Mouse (Mus musculus): ENCODE data around the gene Cntn1. TPM values are rescaled to one million over a fixed set of nuclear protein-coding genes. Genes with fewer than 3 reads are reported as not detected.
A peak's percentile ranks its signal among the peaks of the same experiment; 100 is the strongest.

Gene Cntn1
- polyA plus RNA-seq, 1 experiment = 0.12 TPM

GRCm38 (mm10) chr15:92264980-92265707 lies 214.2 kb downstream of the Cntn1 start:
- H3K27me3 ChIP-seq (ENCODE audit: control insufficient read depth, insufficient read depth, low read length) = no peaks in the 10 kb centered on the region
- DNase-seq (ENCODE audit: low read depth in 1 of 2, low spot score in 2 of 2) = peak; percentile 10 to 15
- H3K4me1 ChIP-seq (ENCODE audit: control insufficient read depth, insufficient read depth, insufficient read length) = no peaks in the 10 kb centered on the region
- TF ChIP-seq POLR2A (IDR thresholded peaks at IDR 0.05; ENCODE audit: low read depth, low read length) = no peak
- TF ChIP-seq CTCF (IDR thresholded peaks at IDR 0.05; ENCODE audit: extremely low read depth, insufficient read depth, insufficient read length, insufficient replicate concordance) = no peak
- H3K4me3 ChIP-seq (ENCODE audit: extremely low read depth, insufficient read depth, insufficient read length) = no peak overlapping the region
- H3K36me3 ChIP-seq (ENCODE audit: control insufficient read depth, insufficient read depth, low read length) = no peaks in the 10 kb centered on the region
- 24% methylated on average over 7 of the region's 7 CpGs for WGBS
- no peak overlapping the region for H3K27ac ChIP-seq (ENCODE audit: insufficient read depth, low read length)

DNA sequence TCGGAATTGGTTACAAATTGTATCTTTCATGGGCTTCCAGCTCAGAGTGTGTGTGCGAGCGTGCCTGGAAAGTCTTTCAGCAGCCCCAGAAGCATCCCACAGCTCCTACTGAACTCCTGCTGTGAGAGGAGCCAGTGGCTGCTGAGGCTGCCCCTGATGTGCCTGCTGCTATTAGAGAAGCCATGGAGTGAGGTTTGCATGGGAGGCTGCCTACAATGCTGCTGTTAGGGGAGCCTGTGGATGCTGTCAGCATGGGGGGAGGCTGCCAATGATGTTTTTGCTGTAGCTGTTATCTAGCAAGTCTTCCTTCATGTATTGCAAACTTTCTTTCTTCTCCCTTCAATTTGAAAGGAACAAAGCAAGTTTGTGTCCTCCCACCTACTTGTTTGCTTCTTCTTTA lies 217.4 kb downstream of the Cntn1 start:
- Histone ChIP-seq H3K4me1 (ENCODE audit: control insufficient read depth, insufficient read depth, insufficient read length) (no peaks in the 10 kb centered on the region), H3K27me3 (ENCODE audit: control insufficient read depth, insufficient read depth, low read length) (no peaks in the 10 kb centered on the region), H3K27ac (ENCODE audit: insufficient read depth, low read length) (no peak overlapping the region), H3K36me3 (ENCODE audit: control insufficient read depth, insufficient read depth, low read length) (no peaks in the 10 kb centered on the region), H3K4me3 (ENCODE audit: extremely low read depth, insufficient read depth, insufficient read length) (no peak overlapping the region)
- TF ChIP-seq CTCF (IDR thresholded peaks at IDR 0.05; ENCODE audit: extremely low read depth, insufficient read depth, insufficient read length, insufficient replicate concordance) (no peak), POLR2A (IDR thresholded peaks at IDR 0.05; ENCODE audit: low read depth, low read length) (no peak)
- 83% methylated on average over 3 of the region's 3 CpGs for WGBS
- no peak for DNase-seq (ENCODE audit: low read depth in 1 of 2, low spot score in 2 of 2)

- H3K27me3 ChIP-seq (ENCODE audit: control insufficient read depth, insufficient read depth, low read length) = no peaks in the 10 kb centered on the region
- no peaks in the 10 kb centered on the region for H3K36me3 ChIP-seq (ENCODE audit: control insufficient read depth, insufficient read depth, low read length)
- 89% methylated on average over 18 of the region's 18 CpGs for WGBS
- DNase-seq (ENCODE audit: low read depth in 1 of 2, low spot score in 2 of 2) = no peak
- TF ChIP-seq CTCF (IDR thresholded peaks at IDR 0.05; ENCODE audit: extremely low read depth, insufficient read depth, insufficient read length, insufficient replicate concordance) (no peak), POLR2A (IDR thresholded peaks at IDR 0.05; ENCODE audit: low read depth, low read length) (no peak)
- no peaks in the 10 kb centered on the region for H3K4me1 ChIP-seq (ENCODE audit: control insufficient read depth, insufficient read depth, insufficient read length)
- H3K4me3 ChIP-seq (ENCODE audit: extremely low read depth, insufficient read depth, insufficient read length) = no peak overlapping the region
- H3K27ac ChIP-seq (ENCODE audit: insufficient read depth, low read length) = no peak overlapping the region
Observed at GRCm38 (mm10) chr15:92268741-92269322, 217.9 kb downstream of the Cntn1 start.

GRCm38 (mm10) chr15:92271801-92272365 lies 220.9 kb downstream of the Cntn1 start:
- H3K4me1 ChIP-seq (ENCODE audit: control insufficient read depth, insufficient read depth, insufficient read length) = no peaks in the 10 kb centered on the region
- H3K27ac ChIP-seq (ENCODE audit: insufficient read depth, low read length) = no peak overlapping the region
- WGBS = 87% methylated on average over 6 of the region's 6 CpGs
- no peak for DNase-seq (ENCODE audit: low read depth in 1 of 2, low spot score in 2 of 2)
- no peaks in the 10 kb centered on the region for H3K27me3 ChIP-seq (ENCODE audit: control insufficient read depth, insufficient read depth, low read length)
- no peaks in the 10 kb centered on the region for H3K36me3 ChIP-seq (ENCODE audit: control insufficient read depth, insufficient read depth, low read length)
- no peak for TF ChIP-seq POLR2A (IDR thresholded peaks at IDR 0.05; ENCODE audit: low read depth, low read length)
- no peak overlapping the region for H3K4me3 ChIP-seq (ENCODE audit: extremely low read depth, insufficient read depth, insufficient read length)

DNA sequence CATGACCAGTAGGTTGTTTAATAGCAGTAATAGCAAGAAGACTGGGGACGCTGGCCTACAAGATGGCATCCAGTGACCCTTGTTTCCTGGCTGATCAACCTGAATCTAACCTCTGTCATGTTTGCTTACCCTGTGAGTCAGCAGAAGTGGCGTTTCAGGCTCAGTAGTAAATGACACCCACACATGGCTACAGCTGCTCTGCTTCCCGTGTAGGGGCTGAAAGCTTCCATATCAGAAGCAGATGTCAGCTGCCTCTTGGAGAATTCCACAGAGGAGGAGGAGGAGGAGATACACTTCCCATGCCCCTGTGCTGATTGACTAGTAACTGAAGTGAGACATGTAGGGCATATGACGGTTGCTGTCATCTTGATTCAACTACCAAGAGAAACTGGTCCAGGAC lies 225.9 kb downstream of the Cntn1 start:
- Histone ChIP-seq H3K36me3 (ENCODE audit: control insufficient read depth, insufficient read depth, low read length) (no peaks in the 10 kb centered on the region), H3K27ac (ENCODE audit: insufficient read depth, low read length) (no peak overlapping the region), H3K27me3 (ENCODE audit: control insufficient read depth, insufficient read depth, low read length) (no peaks in the 10 kb centered on the region), H3K4me1 (ENCODE audit: control insufficient read depth, insufficient read depth, insufficient read length) (no peaks in the 10 kb centered on the region), H3K4me3 (ENCODE audit: extremely low read depth, insufficient read depth, insufficient read length) (no peak overlapping the region)
- TF ChIP-seq POLR2A (IDR thresholded peaks at IDR 0.05; ENCODE audit: low read depth, low read length) (no peak), CTCF (IDR thresholded peaks at IDR 0.05; ENCODE audit: extremely low read depth, insufficient read depth, insufficient read length, insufficient replicate concordance) (no peak)
- WGBS = 74% methylated on average over 4 of the region's 4 CpGs
- no peak for DNase-seq (ENCODE audit: low read depth in 1 of 2, low spot score in 2 of 2)

GRCm38 (mm10) chr15:92277984-92278383 lies 227.0 kb downstream of the Cntn1 start:
- TF ChIP-seq CTCF (IDR thresholded peaks at IDR 0.05; ENCODE audit: extremely low read depth, insufficient read depth, insufficient read length, insufficient replicate concordance) (no peak), POLR2A (IDR thresholded peaks at IDR 0.05; ENCODE audit: low read depth, low read length) (no peak)
- H3K27me3 ChIP-seq (ENCODE audit: control insufficient read depth, insufficient read depth, low read length) = no peaks in the 10 kb centered on the region
- no peak overlapping the region for H3K27ac ChIP-seq (ENCODE audit: insufficient read depth, low read length)
- 87% methylated on average over 4 of the region's 4 CpGs for WGBS
- no peaks in the 10 kb centered on the region for H3K36me3 ChIP-seq (ENCODE audit: control insufficient read depth, insufficient read depth, low read length)
- H3K4me3 ChIP-seq (ENCODE audit: extremely low read depth, insufficient read depth, insufficient read length) = no peak overlapping the region
- no peaks in the 10 kb centered on the region for H3K4me1 ChIP-seq (ENCODE audit: control insufficient read depth, insufficient read depth, insufficient read length)
- no peak for DNase-seq (ENCODE audit: low read depth in 1 of 2, low spot score in 2 of 2)

- DNase-seq (ENCODE audit: low read depth in 1 of 2, low spot score in 2 of 2) = no peak
- 66% methylated on average over 6 of the region's 6 CpGs for WGBS
- H3K4me3 ChIP-seq (ENCODE audit: extremely low read depth, insufficient read depth, insufficient read length) = no peak overlapping the region
- no peaks in the 10 kb centered on the region for H3K4me1 ChIP-seq (ENCODE audit: control insufficient read depth, insufficient read depth, insufficient read length)
- no peaks in the 10 kb centered on the region for H3K27me3 ChIP-seq (ENCODE audit: control insufficient read depth, insufficient read depth, low read length)
- H3K27ac ChIP-seq (ENCODE audit: insufficient read depth, low read length) = no peak overlapping the region
- TF ChIP-seq POLR2A (IDR thresholded peaks at IDR 0.05; ENCODE audit: low read depth, low read length) (no peak), CTCF (IDR thresholded peaks at IDR 0.05; ENCODE audit: extremely low read depth, insufficient read depth, insufficient read length, insufficient replicate concordance) (no peak)
- no peaks in the 10 kb centered on the region for H3K36me3 ChIP-seq (ENCODE audit: control insufficient read depth, insufficient read depth, low read length)
Observed at GRCm38 (mm10) chr15:92280966-92281365, 230.0 kb downstream of the Cntn1 start.

Data from spleen, adult 2 months (tissue).